Mouse (Mus musculus): ENCODE measurements around the gene Snx10. TPM values are rescaled to one million over a fixed set of nuclear protein-coding genes. Genes with fewer than 3 reads are reported as not detected.

Snx10 gene
- polyA plus RNA-seq, 1 experiment, result 4.1 TPM

- Histone ChIP-seq H3K4me3 (ENCODE audit: insufficient read depth, low read depth, low read length) (no peak overlapping the region; the same call in 1 of the 2 replicates), H3K36me3 (ENCODE audit: control insufficient read depth, insufficient read depth, low read length) (no peaks in the 10 kb centered on the region), H3K4me1 (ENCODE audit: control insufficient read depth, insufficient read depth, low read length) (no peaks in the 10 kb centered on the region; the same call in 1 of the 2 replicates), H3K27me3 (replicated peaks; ENCODE audit: control insufficient read depth, insufficient read depth, low read length) (no peaks in the 10 kb centered on the region), H3K27ac (ENCODE audit: insufficient read depth, low read depth, low read length) (no peak overlapping the region)
- WGBS, result 66% methylated on average over 11 of the region's 11 CpGs
- DNase-seq, result peak; percentile 55
- TF ChIP-seq CTCF (conservative IDR thresholded peaks at IDR 0.05; ENCODE audit: insufficient read depth, insufficient read length, low read depth, low read length) (no peak), POLR2A (IDR thresholded peaks at IDR 0.05; ENCODE audit: low read depth, low read length) (no peak)
Measured at GRCm38 (mm10) chr6:51545219-51545859, 21.6 kb downstream of the Snx10 start.

DNA sequence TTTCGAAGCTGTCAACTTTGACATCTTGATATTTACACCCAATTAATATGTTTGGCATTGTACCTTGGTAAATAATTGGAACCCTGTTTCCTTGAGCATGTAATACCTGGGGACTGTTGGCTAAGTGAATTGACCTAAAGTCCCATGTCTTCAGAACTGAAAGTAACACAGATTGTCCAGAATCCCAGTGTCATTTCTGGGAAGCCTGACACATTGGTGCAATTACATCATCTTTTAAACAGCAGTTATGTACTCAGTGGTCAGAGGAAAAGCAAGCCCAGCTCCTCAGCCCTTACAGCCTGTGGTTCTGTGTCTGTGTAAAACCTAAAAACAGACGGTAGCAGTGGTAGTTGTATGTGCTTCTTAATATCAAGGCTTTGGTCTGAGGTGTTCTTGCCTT, 22.4 kb downstream of the Snx10 start:
- TF ChIP-seq CTCF (conservative IDR thresholded peaks at IDR 0.05; ENCODE audit: insufficient read depth, insufficient read length, low read depth, low read length), result no peak
- no peak for TF ChIP-seq POLR2A (IDR thresholded peaks at IDR 0.05; ENCODE audit: low read depth, low read length)
- Histone ChIP-seq H3K36me3 (ENCODE audit: control insufficient read depth, insufficient read depth, low read length) (no peaks in the 10 kb centered on the region), H3K27me3 (replicated peaks; ENCODE audit: control insufficient read depth, insufficient read depth, low read length) (no peaks in the 10 kb centered on the region), H3K4me1 (ENCODE audit: control insufficient read depth, insufficient read depth, low read length) (no peaks in the 10 kb centered on the region; the same call in 1 of the 2 replicates), H3K4me3 (ENCODE audit: insufficient read depth, low read depth, low read length) (no peak overlapping the region), H3K27ac (ENCODE audit: insufficient read depth, low read depth, low read length) (no peak overlapping the region)
- 83% methylated on average over 2 of the region's 2 CpGs for WGBS
- no peak for DNase-seq

GRCm38 (mm10) chr6:51548757-51549156, 25.1 kb downstream of the Snx10 start:
- Histone ChIP-seq H3K27me3 (replicated peaks; ENCODE audit: control insufficient read depth, insufficient read depth, low read length) (no peaks in the 10 kb centered on the region), H3K36me3 (ENCODE audit: control insufficient read depth, insufficient read depth, low read length) (no peaks in the 10 kb centered on the region), H3K27ac (ENCODE audit: insufficient read depth, low read depth, low read length) (no peak overlapping the region), H3K4me3 (ENCODE audit: insufficient read depth, low read depth, low read length) (no peak overlapping the region), H3K4me1 (ENCODE audit: control insufficient read depth, insufficient read depth, low read length) (no peaks in the 10 kb centered on the region; the same call in 1 of the 2 replicates)
- 74% methylated on average over 5 of the region's 5 CpGs for WGBS
- TF ChIP-seq CTCF (conservative IDR thresholded peaks at IDR 0.05; ENCODE audit: insufficient read depth, insufficient read length, low read depth, low read length), result no peak
- TF ChIP-seq POLR2A (IDR thresholded peaks at IDR 0.05; ENCODE audit: low read depth, low read length), result no peak
- no peak for DNase-seq

DNA sequence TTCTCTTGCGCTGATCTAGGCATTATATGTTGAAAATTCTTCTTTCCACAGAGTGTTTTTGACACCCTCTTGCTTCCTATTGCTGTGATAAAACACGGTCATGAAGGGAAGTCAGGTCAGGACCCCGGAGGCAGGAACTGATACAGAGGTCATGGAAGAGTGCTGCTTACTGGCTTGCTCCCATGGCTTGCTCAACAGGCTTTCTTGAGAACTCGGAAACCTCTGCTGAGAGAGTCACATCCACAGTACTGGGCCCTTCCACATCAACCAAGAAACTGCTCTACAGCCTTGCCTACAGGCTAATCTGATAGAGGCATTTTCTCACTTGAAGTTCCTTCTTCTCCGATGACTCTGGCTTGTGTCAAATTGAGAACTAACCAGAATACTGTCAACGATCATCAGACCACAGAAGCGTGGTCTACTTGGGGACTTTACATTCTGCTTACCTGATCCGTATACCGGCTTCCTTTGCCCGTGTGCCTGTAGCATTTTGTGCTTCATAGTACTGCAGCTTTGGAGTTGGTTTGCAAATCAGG, 27.6 kb downstream of the Snx10 start:
- H3K27ac ChIP-seq (ENCODE audit: insufficient read depth, low read depth, low read length), result no peak overlapping the region
- no peaks in the 10 kb centered on the region for H3K36me3 ChIP-seq (ENCODE audit: control insufficient read depth, insufficient read depth, low read length)
- 86% methylated on average over 10 of the region's 10 CpGs for WGBS
- H3K27me3 ChIP-seq (replicated peaks; ENCODE audit: control insufficient read depth, insufficient read depth, low read length), result no peaks in the 10 kb centered on the region
- no peak for DNase-seq
- no peaks in the 10 kb centered on the region for H3K4me1 ChIP-seq (ENCODE audit: control insufficient read depth, insufficient read depth, low read length)
- no peak overlapping the region for H3K4me3 ChIP-seq (ENCODE audit: insufficient read depth, low read depth, low read length)
- TF ChIP-seq CTCF (conservative IDR thresholded peaks at IDR 0.05; ENCODE audit: insufficient read depth, insufficient read length, low read depth, low read length), result no peak

DNA sequence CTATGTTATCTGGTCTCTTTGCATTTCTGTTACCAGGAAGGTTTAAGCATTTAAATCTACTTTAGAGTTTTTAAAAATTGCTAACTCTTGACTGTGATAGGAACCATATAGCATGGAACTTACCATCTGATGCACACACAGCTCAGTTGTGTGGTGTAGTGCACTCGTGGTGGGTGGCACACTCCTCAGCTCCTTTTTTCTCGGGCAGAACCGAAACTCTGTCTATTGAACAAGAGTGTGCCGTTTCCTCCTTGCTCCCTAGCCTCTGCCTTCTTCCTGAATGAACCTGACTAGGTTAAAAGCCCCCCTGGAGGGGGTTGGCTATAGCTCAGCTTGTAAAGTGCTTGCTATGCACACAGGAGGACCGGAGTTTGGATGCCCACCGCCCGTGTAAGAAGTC, 32.9 kb downstream of the Snx10 start:
- DNase-seq, result no peak
- Histone ChIP-seq H3K4me1 (ENCODE audit: control insufficient read depth, insufficient read depth, low read length) (no peaks in the 10 kb centered on the region), H3K27me3 (replicated peaks; ENCODE audit: control insufficient read depth, insufficient read depth, low read length) (no peaks in the 10 kb centered on the region), H3K27ac (ENCODE audit: insufficient read depth, low read depth, low read length) (no peak overlapping the region), H3K36me3 (ENCODE audit: control insufficient read depth, insufficient read depth, low read length) (no peaks in the 10 kb centered on the region), H3K4me3 (ENCODE audit: insufficient read depth, low read depth, low read length) (no peak overlapping the region)
- WGBS, result 92% methylated on average over 7 of the region's 7 CpGs
- TF ChIP-seq POLR2A (IDR thresholded peaks at IDR 0.05; ENCODE audit: low read depth, low read length) (no peak), CTCF (conservative IDR thresholded peaks at IDR 0.05; ENCODE audit: insufficient read depth, insufficient read length, low read depth, low read length) (no peak)

- WGBS, result 87% methylated on average over 7 of the region's 7 CpGs
- H3K4me1 ChIP-seq (ENCODE audit: control insufficient read depth, insufficient read depth, low read length), result no peaks in the 10 kb centered on the region
- no peak overlapping the region for H3K27ac ChIP-seq (ENCODE audit: insufficient read depth, low read depth, low read length)
- H3K27me3 ChIP-seq (replicated peaks; ENCODE audit: control insufficient read depth, insufficient read depth, low read length), result no peaks in the 10 kb centered on the region
- H3K4me3 ChIP-seq (ENCODE audit: insufficient read depth, low read depth, low read length), result no peak overlapping the region
- TF ChIP-seq CTCF (conservative IDR thresholded peaks at IDR 0.05; ENCODE audit: insufficient read depth, insufficient read length, low read depth, low read length) (no peak), POLR2A (IDR thresholded peaks at IDR 0.05; ENCODE audit: low read depth, low read length) (no peak)
- no peaks in the 10 kb centered on the region for H3K36me3 ChIP-seq (ENCODE audit: control insufficient read depth, insufficient read depth, low read length)
- DNase-seq, result no peak
Measured at GRCm38 (mm10) chr6:51558311-51558710, 34.6 kb downstream of the Snx10 start.

- TF ChIP-seq POLR2A (IDR thresholded peaks at IDR 0.05; ENCODE audit: low read depth, low read length) (no peak), CTCF (conservative IDR thresholded peaks at IDR 0.05; ENCODE audit: insufficient read depth, insufficient read length, low read depth, low read length) (no peak)
- Histone ChIP-seq H3K4me1 (ENCODE audit: control insufficient read depth, insufficient read depth, low read length) (no peaks in the 10 kb centered on the region), H3K27me3 (replicated peaks; ENCODE audit: control insufficient read depth, insufficient read depth, low read length) (no peaks in the 10 kb centered on the region), H3K4me3 (ENCODE audit: insufficient read depth, low read depth, low read length) (no peak overlapping the region), H3K27ac (ENCODE audit: insufficient read depth, low read depth, low read length) (no peak overlapping the region), H3K36me3 (ENCODE audit: control insufficient read depth, insufficient read depth, low read length) (no peaks in the 10 kb centered on the region)
- WGBS, result 33% methylated on average over 14 of the region's 14 CpGs
- no peak for DNase-seq
Measured at GRCm38 (mm10) chr6:51566771-51567680, 43.3 kb downstream of the Snx10 start.

Measured in kidney, adult 2 months (tissue).